Mouse (Mus musculus): ENCODE results near the gene Hepacam2. TPM values are rescaled to one million over a fixed set of nuclear protein-coding genes. Genes with fewer than 3 reads are reported as not detected.
"Not testable (repeated sequence)": the region's sequence is repeated elsewhere in the genome, so short reads cannot be mapped to it uniquely, and the experiment has no call there.

Hepacam2 gene
- total RNA-seq, 2 experiments from 2014 or later, result 0.18 to 0.22 TPM

DNA sequence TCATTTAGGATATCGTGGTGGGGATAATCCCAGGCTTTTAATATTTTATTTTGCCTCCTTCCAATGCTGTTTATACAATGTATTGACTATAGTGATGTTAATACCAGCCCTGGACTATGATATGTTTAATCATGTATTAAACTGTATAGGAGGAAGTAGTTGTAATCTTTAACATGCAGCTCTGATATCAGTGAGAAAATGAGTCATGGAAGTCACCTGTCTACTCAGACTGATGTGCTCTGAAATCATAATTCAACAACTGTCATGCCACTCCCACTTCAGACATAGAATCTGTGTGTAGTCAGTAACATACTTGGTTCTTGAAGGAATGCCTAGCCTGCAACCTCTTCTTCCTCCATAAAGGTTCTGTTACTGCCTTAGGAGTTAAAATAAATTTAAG, 29.5 kb downstream of the Hepacam2 start:
- ATAC-seq (ENCODE audit: poor library complexity, severe bottlenecking), result no peak

DNA sequence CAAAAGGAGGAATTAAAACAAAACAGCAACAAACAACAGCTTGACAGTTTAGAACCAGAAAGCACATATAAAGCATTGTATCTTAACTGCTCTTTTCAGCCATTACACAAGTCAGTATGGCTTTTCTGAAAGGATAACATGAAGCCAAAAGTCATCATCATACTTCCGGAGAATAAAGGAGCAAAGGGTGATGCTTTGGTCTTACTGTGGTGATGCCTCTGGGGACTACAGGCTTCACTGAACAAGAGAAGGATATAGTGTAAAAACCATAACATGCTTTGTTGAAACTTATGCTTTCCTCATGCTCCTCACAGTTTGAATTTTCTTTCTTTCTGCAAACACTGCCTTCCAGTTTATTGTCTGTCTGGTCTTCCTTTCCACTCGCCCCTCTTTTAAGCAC, 34.5 kb downstream of the Hepacam2 start:
- ATAC-seq (ENCODE audit: poor library complexity, severe bottlenecking), result no peak

GRCm38 (mm10) chr6:3463026-3463425, 35.1 kb downstream of the Hepacam2 start:
- ATAC-seq (ENCODE audit: poor library complexity, severe bottlenecking), result peak; percentile 93

DNA sequence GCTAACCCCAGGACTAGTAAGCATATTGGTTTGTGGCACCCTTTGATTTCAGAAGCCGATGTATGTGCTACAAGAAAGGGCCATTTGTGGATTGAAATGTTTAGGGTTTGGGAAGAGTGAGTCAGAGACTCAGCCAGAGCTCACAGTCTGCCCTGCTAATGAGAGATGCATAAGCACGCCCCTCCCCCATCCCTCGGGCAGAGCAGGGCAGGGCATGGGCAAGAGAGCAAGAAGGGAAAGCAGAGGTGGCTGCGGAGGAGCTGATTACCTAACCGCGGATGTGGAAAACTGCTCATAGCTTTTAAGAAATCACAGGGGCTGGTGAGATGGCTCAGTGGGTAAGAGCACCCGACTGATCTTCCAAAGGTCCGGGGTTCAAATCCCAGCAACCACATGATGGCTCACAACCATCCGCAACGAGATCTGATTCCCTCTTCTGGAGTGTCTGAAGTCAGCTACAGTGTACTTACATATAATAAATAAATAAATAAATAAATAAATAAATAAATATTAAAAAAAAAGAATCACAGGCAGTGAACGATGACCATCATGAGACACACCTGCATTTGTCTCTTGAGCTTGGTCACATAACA, 42.1 kb downstream of the Hepacam2 start:
- no peak for ATAC-seq (ENCODE audit: poor library complexity, severe bottlenecking)

DNA sequence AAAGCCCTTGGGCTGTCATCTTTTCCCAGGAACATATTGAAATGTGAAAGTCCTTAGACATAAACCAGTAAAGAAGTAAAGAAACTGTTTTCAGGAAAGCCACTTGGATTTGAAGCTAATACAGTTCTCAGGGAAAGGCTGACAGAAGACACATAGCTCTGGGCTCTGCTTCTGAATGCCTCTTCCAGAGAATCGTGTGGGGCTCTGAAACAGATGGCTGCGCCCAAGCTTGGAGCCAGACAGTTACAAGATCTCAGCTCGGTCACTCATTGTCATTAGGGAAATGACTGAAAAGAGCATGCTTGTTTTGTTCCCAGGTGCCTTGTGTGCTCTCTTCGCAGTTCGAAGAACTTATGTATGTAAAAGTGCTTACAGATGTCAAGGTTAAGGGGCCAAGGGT, 43.7 kb downstream of the Hepacam2 start:
- no peak for ATAC-seq (ENCODE audit: poor library complexity, severe bottlenecking)

DNA sequence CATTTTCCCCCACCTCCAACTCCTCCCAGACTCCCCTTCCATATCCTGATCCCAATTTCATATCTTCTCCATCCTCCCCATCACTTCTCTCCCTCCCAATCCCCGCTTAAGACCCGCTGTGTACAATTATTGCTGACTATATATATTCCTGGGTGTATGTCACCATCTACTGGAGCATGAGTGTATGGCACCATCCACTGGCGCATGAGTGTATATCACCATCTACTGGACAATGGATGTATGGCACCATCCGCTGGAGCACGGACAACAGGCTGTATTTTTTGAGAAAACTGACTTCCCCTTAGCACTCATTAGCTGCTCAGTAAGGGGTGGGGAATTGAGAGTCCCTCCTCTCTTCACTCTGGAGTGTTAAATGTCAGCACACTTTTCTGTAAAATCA, 50.7 kb downstream of the Hepacam2 start:
- peak; percentile 100 for ATAC-seq (ENCODE audit: poor library complexity, severe bottlenecking)

DNA sequence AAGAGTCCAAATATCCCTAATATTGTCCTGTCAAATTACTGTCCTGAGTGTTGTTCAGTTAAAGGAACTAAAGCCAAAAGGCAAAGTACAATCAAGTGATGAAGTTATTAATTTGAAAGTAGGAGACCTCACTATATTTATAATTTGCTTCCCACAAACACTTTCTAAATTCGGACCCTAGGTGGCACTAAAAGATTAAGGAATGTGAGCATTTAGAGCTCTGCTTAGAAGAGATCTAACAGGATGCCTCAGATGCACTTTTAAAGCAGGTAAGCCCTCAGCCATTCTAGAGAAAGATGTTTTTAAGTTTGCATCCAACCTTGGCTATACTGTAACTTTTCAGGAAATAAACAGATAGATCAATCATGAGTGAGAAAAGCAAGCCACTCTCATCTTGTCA, 54.2 kb downstream of the Hepacam2 start:
- no peak for ATAC-seq (ENCODE audit: poor library complexity, severe bottlenecking)

DNA sequence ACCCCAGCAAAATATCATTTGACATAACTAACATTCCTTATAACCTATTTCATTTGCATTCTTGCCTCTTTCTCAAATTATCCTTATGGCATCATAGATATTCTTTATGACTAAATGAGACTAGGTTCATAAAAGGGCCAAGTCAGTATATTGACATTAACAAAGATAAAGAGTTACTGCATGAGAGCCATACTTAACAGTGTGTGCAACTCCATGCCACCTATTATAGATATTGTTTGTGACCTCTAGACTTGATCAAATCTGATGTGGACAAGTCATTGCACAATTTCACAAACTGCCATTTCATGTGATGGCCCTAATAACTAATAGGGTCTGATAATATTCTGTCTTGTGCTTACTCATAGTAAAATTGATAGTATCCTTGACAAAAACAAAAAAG, 62.0 kb downstream of the Hepacam2 start:
- ATAC-seq (ENCODE audit: poor library complexity, severe bottlenecking), result no peak

DNA sequence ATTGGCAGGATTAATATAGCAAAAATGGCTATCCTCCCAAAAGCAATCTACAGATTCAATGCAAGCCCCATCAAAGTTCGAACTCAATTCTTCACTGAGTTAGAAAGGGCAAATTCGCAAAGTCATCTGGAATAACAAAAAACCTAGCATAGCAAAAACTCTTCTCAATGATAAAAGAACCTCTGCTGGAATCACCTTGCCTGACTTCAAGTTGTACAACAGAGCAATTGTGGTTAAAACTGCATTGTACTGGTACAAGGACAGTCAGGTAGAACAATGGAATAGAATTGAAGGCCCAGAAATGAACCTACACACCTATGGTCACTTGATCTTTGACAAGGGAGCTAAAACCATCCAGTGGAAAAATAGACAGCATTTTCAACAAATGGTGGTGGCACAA, 67.1 kb downstream of the Hepacam2 start:
- not testable (repeated sequence) for ATAC-seq (ENCODE audit: poor library complexity, severe bottlenecking)

- ATAC-seq (ENCODE audit: poor library complexity, severe bottlenecking), result no peak
Observed at GRCm38 (mm10) chr6:3427047-3427446, 71.1 kb downstream of the Hepacam2 start.

DNA sequence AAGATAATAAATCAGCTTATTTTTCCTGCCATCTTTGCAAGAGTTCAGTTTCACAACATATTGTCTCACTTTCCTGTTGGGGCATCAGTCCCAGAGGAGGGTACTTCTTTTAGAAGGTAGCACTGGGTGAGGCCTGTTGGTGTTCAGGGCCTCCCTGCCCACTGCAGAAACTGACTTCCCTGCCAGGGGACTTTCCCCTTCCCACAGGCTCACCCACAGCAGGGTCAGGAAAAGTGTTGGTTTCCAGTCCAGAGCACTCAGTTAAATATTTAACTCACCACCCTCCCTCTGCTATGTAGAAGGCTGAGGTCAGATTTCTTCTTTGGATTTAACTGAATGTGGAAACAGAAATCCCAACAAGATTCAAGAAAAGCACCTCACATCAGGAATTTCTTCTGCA, 72.8 kb downstream of the Hepacam2 start:
- ATAC-seq (ENCODE audit: poor library complexity, severe bottlenecking), result peak; percentile 56

DNA sequence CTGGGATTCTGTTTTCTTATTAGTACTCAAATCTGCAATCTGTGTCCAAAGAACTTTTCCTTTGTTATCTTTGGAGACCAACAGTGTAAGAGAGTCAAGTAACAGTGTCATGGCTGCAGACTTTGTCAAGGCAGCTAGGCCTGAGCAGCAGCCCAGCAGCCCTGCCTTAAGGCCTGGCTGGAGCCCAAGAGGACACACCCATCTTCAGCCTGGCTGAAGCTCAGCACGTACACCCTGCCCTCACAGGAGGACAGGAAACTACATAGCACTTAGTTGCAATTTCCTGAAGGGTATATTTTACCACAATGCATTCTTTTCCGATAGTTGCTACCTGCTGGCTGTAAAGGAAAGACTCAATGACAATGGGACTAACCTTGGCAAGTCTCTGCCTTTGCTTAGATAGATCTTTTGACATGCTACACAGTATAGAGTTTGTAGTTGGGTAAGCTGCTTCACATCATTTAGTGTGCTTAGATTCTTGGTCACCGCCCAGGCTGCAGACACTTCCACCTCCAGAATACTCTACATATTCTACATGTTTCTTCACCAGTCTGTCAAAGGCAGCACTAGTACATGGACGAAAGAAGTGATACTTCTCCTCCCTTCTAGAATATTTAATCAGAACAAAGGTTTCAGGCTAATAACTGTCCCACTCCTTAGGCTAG, 73.4 kb downstream of the Hepacam2 start:
- ATAC-seq (ENCODE audit: poor library complexity, severe bottlenecking), result peak; percentile 91

Other genes with a start within 250 kb of the Hepacam2 start
- gene Samd9l, start 98.7 kb downstream of the Hepacam2 start, total RNA-seq (2015), result 107 and 110 TPM in 2 replicates
- gene Samd9l, start 98.7 kb downstream of the Hepacam2 start, total RNA-seq (2017), result 131 and 141 TPM in 2 replicates
- gene Vps50, start 84 bp upstream of the Hepacam2 start, total RNA-seq (2015), result 28.9 and 38.0 TPM in 2 replicates
- 39.2 and 48.5 TPM in 2 replicates for gene Vps50, start 84 bp upstream of the Hepacam2 start, total RNA-seq (2017)

Data from megakaryocyte, adult 5-6 weeks (primary cell).